Mouse (Mus musculus): ENCODE results near the gene Mxi1. TPM values are rescaled to one million over a fixed set of nuclear protein-coding genes. Genes with fewer than 3 reads are reported as not detected.
A peak's percentile ranks its signal among the peaks of the same experiment; 100 is the strongest.

The Mxi1 gene
- 33.1 and 36.6 TPM in 2 replicates for polyA plus RNA-seq (2014; fragmentation: Nextera tagmentation; extraction: Ambion mirVana)

DNA sequence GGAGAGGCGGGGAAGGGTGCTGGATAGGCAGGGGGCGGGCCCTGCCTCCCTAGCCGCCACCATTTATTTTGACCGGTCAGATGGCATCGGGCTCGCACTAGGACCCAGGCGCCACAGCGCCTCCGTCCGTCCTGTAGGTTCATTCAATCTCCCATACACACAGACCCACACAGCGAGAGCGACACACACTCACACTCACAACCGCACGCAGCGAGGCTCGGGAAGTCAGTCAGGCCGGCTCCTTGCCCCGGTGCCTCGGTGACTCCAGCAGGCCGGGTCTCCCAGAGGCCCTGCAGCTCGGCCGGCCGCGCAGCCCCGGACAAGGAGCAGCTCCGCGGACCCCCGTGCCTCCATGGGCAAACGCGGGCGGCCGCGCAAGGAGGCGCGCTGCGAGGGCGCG, at the start of gene Mxi1:
Gene Mxi1, plus strand, starts transcription at position 171 of the 400 bp plus-strand sequence.
- peak; percentile 62 for ATAC-seq (replicated peaks; ENCODE audit: insufficient number of reproducible peaks, low FRiP score, low TSS enrichment)
- Histone ChIP-seq H3K4me1 (ENCODE audit: control insufficient read depth, insufficient read depth, low read length) (peaks cover 9% of the 10 kb centered on the region), H3K4me2 (peak within 1 kb of the TSS; percentile 95), H3K9ac (ENCODE audit: low read depth, low read length) (peak within 1 kb of the TSS; percentile 96), H3K36me3 (ENCODE audit: control insufficient read depth, insufficient read depth, low read length) (no peaks in the 10 kb centered on the region), H3K4me3 (ENCODE audit: low read depth, low read length) (peak within 1 kb of the TSS; percentile 90), H3K27ac (ENCODE audit: low read depth, low read length) (peak within 1 kb of the TSS; percentile 98), H3K9me3 (replicated peaks; ENCODE audit: control insufficient read depth, low read length) (no peaks in the 10 kb centered on the region), H3K27me3 (ENCODE audit: control insufficient read depth, insufficient read depth, low read length) (no peaks in the 10 kb centered on the region)
- WGBS (ENCODE audit: insufficient replicate concordance), result 1% methylated on average over 38 of the region's 38 CpGs

- Histone ChIP-seq H3K27me3 (ENCODE audit: control insufficient read depth, insufficient read depth, low read length) (no peaks in the 10 kb centered on the region), H3K27ac (ENCODE audit: low read depth, low read length) (no peak overlapping the region), H3K4me2 (no peak overlapping the region), H3K36me3 (ENCODE audit: control insufficient read depth, insufficient read depth, low read length) (no peaks in the 10 kb centered on the region), H3K9ac (ENCODE audit: low read depth, low read length) (no peak overlapping the region), H3K4me3 (ENCODE audit: low read depth, low read length) (no peak overlapping the region), H3K9me3 (replicated peaks; ENCODE audit: control insufficient read depth, low read length) (no peaks in the 10 kb centered on the region; the same call in 1 of the 2 replicates), H3K4me1 (ENCODE audit: control insufficient read depth, insufficient read depth, low read length) (peaks cover 35% of the 10 kb centered on the region)
- WGBS (ENCODE audit: insufficient replicate concordance), result 81% methylated on average over 4 of the region's 4 CpGs
- ATAC-seq (replicated peaks; ENCODE audit: insufficient number of reproducible peaks, low FRiP score, low TSS enrichment), result no peak
Measured at GRCm38 (mm10) chr19:53260828-53261227, 49.5 kb upstream of the Mxi1 start.

- Histone ChIP-seq H3K36me3 (ENCODE audit: control insufficient read depth, insufficient read depth, low read length) (no peaks in the 10 kb centered on the region), H3K9me3 (replicated peaks; ENCODE audit: control insufficient read depth, low read length) (no peaks in the 10 kb centered on the region), H3K4me2 (no peak overlapping the region), H3K4me3 (ENCODE audit: low read depth, low read length) (no peak overlapping the region), H3K27ac (ENCODE audit: low read depth, low read length) (no peak overlapping the region), H3K4me1 (ENCODE audit: control insufficient read depth, insufficient read depth, low read length) (peaks cover 26% of the 10 kb centered on the region), H3K9ac (ENCODE audit: low read depth, low read length) (no peak overlapping the region), H3K27me3 (ENCODE audit: control insufficient read depth, insufficient read depth, low read length) (no peaks in the 10 kb centered on the region)
- no peak for ATAC-seq (replicated peaks; ENCODE audit: insufficient number of reproducible peaks, low FRiP score, low TSS enrichment)
- 76% methylated on average over 7 of the region's 7 CpGs for WGBS (ENCODE audit: insufficient replicate concordance)
Measured at GRCm38 (mm10) chr19:53262061-53262460, 48.3 kb upstream of the Mxi1 start.

GRCm38 (mm10) chr19:53263859-53264733, 46.2 kb upstream of the Mxi1 start:
- Histone ChIP-seq H3K4me1 (ENCODE audit: control insufficient read depth, insufficient read depth, low read length) (peaks cover 12% of the 10 kb centered on the region), H3K4me3 (ENCODE audit: low read depth, low read length) (no peak overlapping the region), H3K27me3 (ENCODE audit: control insufficient read depth, insufficient read depth, low read length) (no peaks in the 10 kb centered on the region), H3K9ac (ENCODE audit: low read depth, low read length) (no peak overlapping the region), H3K4me2 (peak overlapping the region; percentile 32; the same call in 1 of the 2 replicates), H3K36me3 (ENCODE audit: control insufficient read depth, insufficient read depth, low read length) (no peaks in the 10 kb centered on the region), H3K27ac (ENCODE audit: low read depth, low read length) (no peak overlapping the region), H3K9me3 (replicated peaks; ENCODE audit: control insufficient read depth, low read length) (no peaks in the 10 kb centered on the region)
- WGBS (ENCODE audit: insufficient replicate concordance), result 26% methylated on average over 21 of the region's 23 CpGs
- ATAC-seq (replicated peaks; ENCODE audit: insufficient number of reproducible peaks, low FRiP score, low TSS enrichment), result no peak

GRCm38 (mm10) chr19:53264821-53265727, 45.2 kb upstream of the Mxi1 start:
- Histone ChIP-seq H3K27me3 (ENCODE audit: control insufficient read depth, insufficient read depth, low read length) (no peaks in the 10 kb centered on the region), H3K4me3 (ENCODE audit: low read depth, low read length) (no peak overlapping the region), H3K4me1 (ENCODE audit: control insufficient read depth, insufficient read depth, low read length) (peaks cover 8% of the 10 kb centered on the region; the same call in 1 of the 2 replicates), H3K9ac (ENCODE audit: low read depth, low read length) (no peak overlapping the region), H3K9me3 (replicated peaks; ENCODE audit: control insufficient read depth, low read length) (no peaks in the 10 kb centered on the region), H3K36me3 (ENCODE audit: control insufficient read depth, insufficient read depth, low read length) (no peaks in the 10 kb centered on the region), H3K4me2 (no peak overlapping the region), H3K27ac (ENCODE audit: low read depth, low read length) (no peak overlapping the region)
- no peak for ATAC-seq (replicated peaks; ENCODE audit: insufficient number of reproducible peaks, low FRiP score, low TSS enrichment)
- WGBS (ENCODE audit: insufficient replicate concordance), result 54% methylated on average over 12 of the region's 12 CpGs

- H3K4me2 ChIP-seq, result no peak overlapping the region
- peaks cover 8% of the 10 kb centered on the region; the same call in 1 of the 2 replicates for H3K4me1 ChIP-seq (ENCODE audit: control insufficient read depth, insufficient read depth, low read length)
- no peaks in the 10 kb centered on the region for H3K36me3 ChIP-seq (ENCODE audit: control insufficient read depth, insufficient read depth, low read length)
- H3K9me3 ChIP-seq (replicated peaks; ENCODE audit: control insufficient read depth, low read length), result no peaks in the 10 kb centered on the region
- no peaks in the 10 kb centered on the region for H3K27me3 ChIP-seq (ENCODE audit: control insufficient read depth, insufficient read depth, low read length)
- H3K9ac ChIP-seq (ENCODE audit: low read depth, low read length), result no peak overlapping the region
- H3K4me3 ChIP-seq (ENCODE audit: low read depth, low read length), result no peak overlapping the region
- no peak overlapping the region for H3K27ac ChIP-seq (ENCODE audit: low read depth, low read length)
- no peak for ATAC-seq (replicated peaks; ENCODE audit: insufficient number of reproducible peaks, low FRiP score, low TSS enrichment)
- WGBS (ENCODE audit: insufficient replicate concordance), result 87% methylated on average over 9 of the region's 9 CpGs
Measured at GRCm38 (mm10) chr19:53267305-53267704, 43.0 kb upstream of the Mxi1 start.

DNA sequence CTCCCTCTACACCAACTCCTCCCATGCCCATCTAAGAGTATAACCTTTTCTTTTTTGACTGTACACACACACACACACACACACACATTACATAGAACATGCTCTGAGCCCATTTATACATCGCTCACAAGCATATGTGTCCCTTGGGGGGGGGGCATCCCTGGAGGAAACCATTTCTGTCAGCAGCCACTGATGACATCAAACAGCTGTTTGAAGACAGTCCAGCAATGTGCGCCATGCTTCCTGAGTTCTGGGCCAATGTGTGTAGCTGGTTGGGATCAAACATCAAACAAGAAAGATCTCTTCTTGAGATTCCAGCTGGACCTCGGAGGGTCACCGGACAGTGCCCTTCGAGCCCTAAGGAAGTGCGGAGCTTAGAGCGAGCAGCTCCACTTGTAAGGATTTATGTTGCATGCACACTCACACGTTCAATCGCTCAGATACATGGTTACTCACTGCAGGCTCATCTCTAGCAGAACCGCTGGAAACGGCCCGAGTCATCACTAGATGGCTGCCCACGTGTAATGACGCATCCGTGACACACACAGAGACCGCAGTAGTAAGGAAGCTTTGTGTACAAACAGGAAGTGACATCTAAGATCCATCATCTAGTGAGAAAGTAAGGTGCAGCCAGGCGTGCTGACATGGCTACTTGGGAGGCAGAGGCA, 37.1 kb upstream of the Mxi1 start:
- Histone ChIP-seq H3K36me3 (ENCODE audit: control insufficient read depth, insufficient read depth, low read length) (no peaks in the 10 kb centered on the region), H3K4me1 (ENCODE audit: control insufficient read depth, insufficient read depth, low read length) (peaks cover 14% of the 10 kb centered on the region; the same call in 1 of the 2 replicates), H3K27ac (ENCODE audit: low read depth, low read length) (no peak overlapping the region), H3K4me2 (no peak overlapping the region), H3K4me3 (ENCODE audit: low read depth, low read length) (no peak overlapping the region), H3K27me3 (ENCODE audit: control insufficient read depth, insufficient read depth, low read length) (no peaks in the 10 kb centered on the region), H3K9ac (ENCODE audit: low read depth, low read length) (no peak overlapping the region), H3K9me3 (replicated peaks; ENCODE audit: control insufficient read depth, low read length) (no peaks in the 10 kb centered on the region)
- 84% methylated on average over 17 of the region's 17 CpGs for WGBS (ENCODE audit: insufficient replicate concordance)
- ATAC-seq (replicated peaks; ENCODE audit: insufficient number of reproducible peaks, low FRiP score, low TSS enrichment), result no peak

DNA sequence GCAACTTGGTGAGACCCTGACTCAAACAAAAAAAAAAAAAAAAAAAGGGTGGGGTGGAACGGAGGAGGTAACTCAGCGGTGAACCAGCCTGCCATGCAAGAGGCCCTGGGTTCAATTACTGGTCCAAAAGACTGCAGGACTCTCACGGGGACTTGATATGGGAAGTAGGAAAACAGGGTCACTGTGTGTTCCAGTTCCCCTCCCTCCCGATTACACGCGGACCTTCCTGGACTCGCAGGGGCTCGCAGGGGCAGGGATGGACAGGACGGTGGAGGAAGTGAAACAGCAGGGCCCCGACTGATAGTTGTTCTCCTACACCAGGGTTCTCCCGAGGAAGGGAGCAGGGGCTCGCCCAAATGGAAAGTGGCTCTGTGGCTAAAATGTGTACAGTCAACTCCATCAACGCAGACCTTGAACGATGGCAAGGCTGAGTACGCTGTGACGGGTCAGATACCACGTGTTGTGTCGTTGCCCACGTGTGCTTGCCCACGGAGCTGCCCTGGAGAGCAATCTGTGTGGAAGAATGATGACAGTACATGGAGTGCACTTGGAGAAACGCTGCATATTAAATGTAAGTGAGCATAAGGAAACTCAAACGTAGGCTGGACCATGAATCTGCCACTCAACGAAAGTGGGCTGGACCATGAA, 36.4 kb upstream of the Mxi1 start:
- Histone ChIP-seq H3K36me3 (ENCODE audit: control insufficient read depth, insufficient read depth, low read length) (no peaks in the 10 kb centered on the region), H3K9me3 (replicated peaks; ENCODE audit: control insufficient read depth, low read length) (no peaks in the 10 kb centered on the region), H3K4me3 (ENCODE audit: low read depth, low read length) (no peak overlapping the region), H3K27ac (ENCODE audit: low read depth, low read length) (no peak overlapping the region), H3K9ac (ENCODE audit: low read depth, low read length) (no peak overlapping the region), H3K27me3 (ENCODE audit: control insufficient read depth, insufficient read depth, low read length) (no peaks in the 10 kb centered on the region), H3K4me1 (ENCODE audit: control insufficient read depth, insufficient read depth, low read length) (peaks cover 20% of the 10 kb centered on the region; the same call in 1 of the 2 replicates), H3K4me2 (no peak overlapping the region)
- 85% methylated on average over 23 of the region's 23 CpGs for WGBS (ENCODE audit: insufficient replicate concordance)
- ATAC-seq (replicated peaks; ENCODE audit: insufficient number of reproducible peaks, low FRiP score, low TSS enrichment), result no peak

Data from heart, embryonic 11.5 days (tissue).